Mouse (Mus musculus) gastrocnemius, adult 18-20 months (tissue): ENCODE data around the gene Atp5c1. TPM values are rescaled to one million over a fixed set of nuclear protein-coding genes. Genes with fewer than 3 reads are reported as not detected.

ENCODE experiments used
- DNase-seq: peaks from one replicate; pipeline ENCODE4 v3.0.0; 2021; ENCODE audit warnings: low spot score
- long read RNA-seq, 2 experiments: library from polyadenylated mRNA; stranded (forward); transcript quantifications; one replicate each; pipeline ENCODE4 v2.0.0; 2021
- total RNA-seq, 2 experiments: library from RNA; stranded (reverse); gene quantifications; 2 replicates each; pipeline ENCODE4 v1.2.3; 2021

The Atp5c1 gene
- total RNA-seq, result 100 to 1,000 TPM; 791 to 847 TPM
- long read RNA-seq, experiment 1, transcript Atp5c1-201 (9 exons, 1,060 nt), result major isoform, 817 of 938 reads
- long read RNA-seq, experiment 1, transcript Atp5c1-203 (10 exons, 1,166 nt), result minor isoform, 11 of 938 reads
- long read RNA-seq, experiment 1, partial matches to known transcripts, result 87 of 938 reads
- long read RNA-seq, experiment 1, other reads (novel, unspliced or antisense), result 23 of 938 reads
- long read RNA-seq, experiment 2, transcript Atp5c1-201 (9 exons, 1,060 nt), result major isoform, 586 of 680 reads
- long read RNA-seq, experiment 2, transcript Atp5c1-203 (10 exons, 1,166 nt), result minor isoform, 5 of 680 reads
- long read RNA-seq, experiment 2, partial matches to known transcripts, result 71 of 680 reads
- long read RNA-seq, experiment 2, other reads (novel, unspliced or antisense), result 18 of 680 reads

- peak; percentile 97 for DNase-seq
Measured at GRCm38 (mm10) chr2:10080310-10081010, at the start of gene Atp5c1, which contains the start of gene Kin. TSS of gene Atp5c1 (minus strand) at chr2:10080510. TSS of gene Kin (plus strand) at chr2:10080593.

- no peak for DNase-seq
Measured at GRCm38 (mm10) chr2:10128571-10128970, 48.3 kb upstream of the Atp5c1 start.

- DNase-seq, result no peak
Measured at GRCm38 (mm10) chr2:10127471-10127870, 47.2 kb upstream of the Atp5c1 start.

GRCm38 (mm10) chr2:10126122-10126521 is 45.8 kb upstream of the Atp5c1 start:
- DNase-seq, result no peak

- no peak for DNase-seq
Measured at GRCm38 (mm10) chr2:10121826-10122225, 41.5 kb upstream of the Atp5c1 start.

- DNase-seq, result no peak
Measured at GRCm38 (mm10) chr2:10119276-10119675, 39.0 kb upstream of the Atp5c1 start.

- DNase-seq, result no peak
Measured at GRCm38 (mm10) chr2:10118751-10119150, 38.4 kb upstream of the Atp5c1 start.

- no peak for DNase-seq
Measured at GRCm38 (mm10) chr2:10108535-10109189, 28.4 kb upstream of the Atp5c1 start.

GRCm38 (mm10) chr2:10101180-10101579 is 20.9 kb upstream of the Atp5c1 start:
- DNase-seq, result peak; percentile 32

GRCm38 (mm10) chr2:10100471-10100870 is 20.2 kb upstream of the Atp5c1 start:
- DNase-seq, result no peak

- peak; percentile 38 for DNase-seq
Measured at GRCm38 (mm10) chr2:10098598-10099215, 18.4 kb upstream of the Atp5c1 start.

- no peak for DNase-seq
Measured at GRCm38 (mm10) chr2:10094327-10095100, 14.2 kb upstream of the Atp5c1 start.

- DNase-seq, result peak; percentile 27
Measured at GRCm38 (mm10) chr2:10087256-10087850, 7.0 kb upstream of the Atp5c1 start.

GRCm38 (mm10) chr2:10082737-10083136 is 2.4 kb upstream of the Atp5c1 start:
- DNase-seq, result no peak

- DNase-seq, result no peak
Measured at GRCm38 (mm10) chr2:10081453-10082080, 1.3 kb upstream of the Atp5c1 start.

- no peak for DNase-seq
Measured at GRCm38 (mm10) chr2:10079745-10080309, 483 bp downstream of the Atp5c1 start.

- DNase-seq, result no peak
Measured at GRCm38 (mm10) chr2:10076675-10077074, 3.6 kb downstream of the Atp5c1 start.

GRCm38 (mm10) chr2:10074470-10074869 is 5.8 kb downstream of the Atp5c1 start:
- DNase-seq, result no peak

GRCm38 (mm10) chr2:10071751-10072150 is 8.6 kb downstream of the Atp5c1 start:
- no peak for DNase-seq

GRCm38 (mm10) chr2:10058836-10059235 is 21.5 kb downstream of the Atp5c1 start:
- no peak for DNase-seq
